Mouse (Mus musculus) midbrain, embryonic 11.5 days (tissue): ENCODE measurements around the gene Pbx1. TPM values are rescaled to one million over a fixed set of nuclear protein-coding genes. Genes with fewer than 3 reads are reported as not detected.

Experiments
- ATAC-seq: fragments of 200-750 bp; cut with Nextera tagmentation; 2 replicates; pipeline ENCODE4 v1.8.0; 2017; ENCODE audit warnings: moderate TSS enrichment, moderate library complexity; ENCODE audit not compliant: low FRiP score
- DNase-seq: peaks from one replicate; pipeline ENCODE4 v3.0.0; 2015; ENCODE audit warnings: low spot score; ENCODE audit errors: missing footprints
- H3K27ac ChIP-seq: fragments of 300-500 bp; sonication (generic); 2 replicates; pipeline ENCODE4 v1.5.1; 2014; ENCODE audit warnings: low read depth, low read length
- H3K27me3 ChIP-seq: fragments of 300-500 bp; sonication (generic); 2 replicates; pipeline ENCODE4 v1.6.1; 2014; ENCODE audit warnings: mild to moderate bottlenecking, low read length, moderate library complexity, mixed read lengths; ENCODE audit not compliant: control insufficient read depth, insufficient read depth
- H3K36me3 ChIP-seq: fragments of 300-500 bp; sonication (generic); 2 replicates; pipeline ENCODE4 v1.6.1; 2014; ENCODE audit warnings: mild to moderate bottlenecking, low read length, moderate library complexity, mixed read lengths; ENCODE audit not compliant: control insufficient read depth, insufficient read depth
- H3K4me1 ChIP-seq: fragments of 300-500 bp; sonication (generic); 2 replicates; pipeline ENCODE4 v1.6.1; 2014; ENCODE audit warnings: low read length; ENCODE audit not compliant: control insufficient read depth, insufficient read depth
- H3K4me2 ChIP-seq: fragments of 300-500 bp; sonication (generic); 2 replicates; pipeline ENCODE4 v1.6.1; 2014; ENCODE audit warnings: mild to moderate bottlenecking, moderate library complexity
- H3K4me3 ChIP-seq: fragments of 300-500 bp; sonication (generic); 2 replicates; pipeline ENCODE4 v1.5.1; 2014; ENCODE audit warnings: low read depth, low read length
- H3K9ac ChIP-seq: fragments of 300-500 bp; sonication (generic); 2 replicates; pipeline ENCODE4 v1.6.1; 2014; ENCODE audit warnings: low read length
- H3K9me3 ChIP-seq: fragments of 300-500 bp; sonication (generic); 2 replicates; pipeline ENCODE4 v1.6.1; 2016; ENCODE audit warnings: low read length; ENCODE audit not compliant: control insufficient read depth
- WGBS: fragments of 180-500 bp; shearing (Covaris S2); extraction: QIAGEN DNeasy Blood & Tissue Kit; methylation state at CpG from one replicate; pipeline ENCODE4 v1.1.7; 2014; 5-methylcytosine and 5-hydroxymethylcytosine counted together
- polyA plus RNA-seq: library from polyadenylated mRNA; unstranded; fragments of >200 nt; fragmentation: Nextera tagmentation; extraction: Ambion mirVana; gene quantifications from 2 replicates; pipeline ENCODE4 v1.2.1, GENCODE M21; 2014

Pbx1 gene
- polyA plus RNA-seq, 1 experiment from 2014 or later, result 49.3 TPM

DNA sequence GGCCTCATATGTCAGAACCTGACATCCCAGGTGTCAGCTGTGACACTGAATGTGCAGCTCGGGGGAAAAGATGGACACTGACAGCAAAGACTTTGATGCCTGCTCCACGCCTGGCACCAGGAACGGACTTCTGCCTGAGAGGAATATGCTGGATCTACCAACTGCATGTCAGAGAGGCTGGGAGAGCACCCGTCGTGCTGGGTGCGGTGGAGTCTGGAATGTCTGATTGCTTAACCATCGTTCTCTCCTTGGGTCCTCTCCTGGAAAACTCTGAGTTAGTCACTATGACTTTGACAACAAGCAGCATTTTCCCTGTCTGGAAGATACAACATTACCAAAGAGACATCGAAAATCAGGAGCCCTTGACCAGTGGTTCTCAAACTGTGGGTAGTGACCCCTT is 322.3 kb downstream of the Pbx1 start:
- H3K27ac ChIP-seq, result no peak overlapping the region

DNA sequence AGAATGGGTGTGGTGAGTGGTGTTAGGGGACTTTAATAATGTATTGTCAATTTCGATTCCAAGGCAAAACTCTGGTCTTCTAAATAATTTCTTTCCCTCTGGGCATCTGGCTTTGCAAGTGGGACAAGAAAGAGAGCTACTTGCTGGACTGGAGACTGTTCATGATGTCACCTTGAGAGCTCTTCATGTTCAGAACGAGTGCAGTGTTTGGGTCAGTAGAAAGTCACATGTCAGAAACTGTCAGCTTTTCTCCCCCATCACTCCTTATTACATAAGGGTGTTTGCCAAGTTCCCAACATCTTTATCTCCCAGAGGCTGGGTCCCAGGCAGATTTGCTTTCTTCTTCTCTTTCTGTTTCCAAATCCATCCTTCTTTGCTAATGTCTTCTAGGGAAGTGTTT is 328.2 kb downstream of the Pbx1 start:
- no peaks in the 10 kb centered on the region; the same call in 1 of the 2 replicates for H3K9me3 ChIP-seq
- no peak overlapping the region for H3K9ac ChIP-seq
- no peaks in the 10 kb centered on the region for H3K27me3 ChIP-seq
- H3K36me3 ChIP-seq, result no peaks in the 10 kb centered on the region
- H3K27ac ChIP-seq, result no peak overlapping the region
- ATAC-seq, result no peak
- DNase-seq, result no peak
- 80% methylated on average over 2 of the region's 2 CpGs for WGBS
- no peak overlapping the region for H3K4me3 ChIP-seq
- no peaks in the 10 kb centered on the region for H3K4me1 ChIP-seq
- H3K4me2 ChIP-seq, result no peak overlapping the region

More for the DNA sequence above, 322.3 kb downstream of the Pbx1 start:
- no peak for DNase-seq
- Histone ChIP-seq H3K27me3 (no peaks in the 10 kb centered on the region), H3K9ac (no peak overlapping the region), H3K4me3 (no peak overlapping the region), H3K4me2 (no peak overlapping the region), H3K9me3 (no peaks in the 10 kb centered on the region), H3K36me3 (no peaks in the 10 kb centered on the region), H3K4me1 (peaks cover 2% of the 10 kb centered on the region)
- no peak for ATAC-seq
- 87% methylated on average over 8 of the region's 8 CpGs for WGBS

DNA sequence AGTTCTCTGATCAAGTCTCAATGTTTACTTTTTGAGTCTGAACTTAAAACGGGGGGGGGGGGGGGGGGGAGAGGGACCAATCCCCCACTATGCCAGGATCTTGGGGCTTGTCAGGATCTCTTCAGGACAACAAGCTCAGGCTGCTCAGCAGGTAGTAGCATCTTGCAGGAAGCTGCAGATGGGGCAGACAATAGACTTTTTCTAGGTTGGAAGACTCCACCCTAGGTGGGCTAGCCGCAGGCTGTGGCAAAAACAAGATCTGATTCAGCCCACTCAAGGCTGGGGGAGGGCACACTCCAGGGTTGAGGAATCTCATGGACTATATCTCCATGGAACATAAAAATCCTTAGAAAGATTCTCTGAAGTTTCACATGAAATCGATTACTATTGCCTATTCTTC is 330.6 kb downstream of the Pbx1 start:
- 69% methylated on average over 3 of the region's 3 CpGs for WGBS
- no peaks in the 10 kb centered on the region for H3K36me3 ChIP-seq
- no peak for DNase-seq
- H3K27me3 ChIP-seq, result no peaks in the 10 kb centered on the region
- no peaks in the 10 kb centered on the region for H3K4me1 ChIP-seq
- H3K4me3 ChIP-seq, result no peak overlapping the region
- H3K4me2 ChIP-seq, result no peak overlapping the region
- no peak overlapping the region for H3K9ac ChIP-seq
- H3K9me3 ChIP-seq, result no peaks in the 10 kb centered on the region; the same call in 1 of the 2 replicates
- no peak for ATAC-seq
- H3K27ac ChIP-seq, result no peak overlapping the region

DNA sequence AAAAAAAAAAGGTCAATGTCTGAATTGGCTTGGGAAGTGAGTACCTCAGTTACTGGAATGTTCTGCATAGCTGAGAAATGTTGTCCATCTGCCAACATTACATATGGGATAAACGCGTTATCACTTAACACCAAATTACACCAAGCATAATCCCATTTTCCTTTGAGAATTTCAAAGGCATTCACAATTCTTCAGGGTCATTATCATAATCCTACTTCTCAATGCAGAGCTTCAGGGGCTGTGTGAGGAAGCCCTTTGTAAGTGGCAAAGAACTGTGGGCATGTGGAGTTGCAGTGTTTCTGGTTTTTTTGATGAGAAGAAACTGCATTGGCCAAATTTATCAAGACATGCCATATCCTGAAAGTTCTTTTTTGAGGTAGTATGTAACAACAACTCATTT is 333.3 kb downstream of the Pbx1 start:
- no peak overlapping the region for H3K27ac ChIP-seq
- H3K4me2 ChIP-seq, result no peak overlapping the region
- 38% methylated on average over 2 of the region's 2 CpGs for WGBS
- no peaks in the 10 kb centered on the region for H3K4me1 ChIP-seq
- no peak overlapping the region for H3K4me3 ChIP-seq
- H3K27me3 ChIP-seq, result peaks cover 3% of the 10 kb centered on the region
- H3K9me3 ChIP-seq, result no peaks in the 10 kb centered on the region; the same call in 1 of the 2 replicates
- DNase-seq, result no peak
- no peaks in the 10 kb centered on the region for H3K36me3 ChIP-seq
- peak; percentile 58; the same call in 1 of the 2 replicates for ATAC-seq
- no peak overlapping the region for H3K9ac ChIP-seq

DNA sequence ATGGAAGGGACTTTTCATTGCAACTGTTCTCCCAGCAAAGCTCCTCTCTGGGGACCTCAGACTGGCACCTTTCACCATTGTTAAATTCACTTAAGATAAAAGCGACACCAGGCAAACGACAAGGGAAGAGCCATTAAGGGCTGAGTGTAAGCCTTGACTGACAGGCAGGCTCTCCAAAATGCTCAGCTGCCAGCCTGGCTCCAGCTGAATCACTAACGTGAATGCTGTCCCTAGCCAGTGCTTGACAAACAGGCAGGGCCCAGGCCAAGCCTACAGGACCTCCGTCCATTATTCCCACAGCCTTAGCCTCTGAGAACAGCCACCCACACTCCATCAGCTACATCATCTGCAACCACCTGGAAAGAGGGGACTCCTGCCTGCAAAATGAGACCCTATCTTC is 337.4 kb downstream of the Pbx1 start:
- Histone ChIP-seq H3K4me3 (no peak overlapping the region), H3K36me3 (no peaks in the 10 kb centered on the region), H3K27me3 (peaks cover 3% of the 10 kb centered on the region), H3K9me3 (no peaks in the 10 kb centered on the region), H3K4me2 (no peak overlapping the region), H3K4me1 (no peaks in the 10 kb centered on the region), H3K9ac (no peak overlapping the region), H3K27ac (no peak overlapping the region)
- ATAC-seq, result no peak
- no peak for DNase-seq
- 35% methylated on average over 4 of the region's 4 CpGs for WGBS

DNA sequence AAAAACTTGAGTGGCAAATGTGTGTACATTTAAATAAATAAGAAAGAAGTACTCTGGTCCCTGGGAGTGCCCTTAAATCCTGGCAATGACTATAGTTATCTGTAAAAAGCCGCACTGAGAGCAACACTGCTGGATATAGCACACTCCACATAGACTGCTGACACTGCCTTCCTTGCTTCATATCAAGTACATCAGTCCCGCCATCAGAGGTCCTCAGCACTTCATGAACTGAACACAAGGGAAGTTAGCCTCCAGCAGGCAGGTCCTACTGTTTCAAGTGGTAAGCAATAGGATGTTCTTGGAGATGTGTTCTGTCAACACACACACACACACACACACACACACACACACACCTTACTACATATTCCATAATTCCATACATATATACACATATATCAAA is 339.0 kb downstream of the Pbx1 start:
- Histone ChIP-seq H3K36me3 (no peaks in the 10 kb centered on the region), H3K4me3 (no peak overlapping the region), H3K9ac (no peak overlapping the region), H3K27me3 (peaks cover 3% of the 10 kb centered on the region), H3K4me2 (no peak overlapping the region), H3K4me1 (peaks cover under 1% of the 10 kb centered on the region), H3K27ac (no peak overlapping the region), H3K9me3 (no peaks in the 10 kb centered on the region)
- DNase-seq, result no peak
- WGBS, result 88% methylated on average over 2 of the region's 2 CpGs
- ATAC-seq, result peak; percentile 57; the same call in 1 of the 2 replicates

DNA sequence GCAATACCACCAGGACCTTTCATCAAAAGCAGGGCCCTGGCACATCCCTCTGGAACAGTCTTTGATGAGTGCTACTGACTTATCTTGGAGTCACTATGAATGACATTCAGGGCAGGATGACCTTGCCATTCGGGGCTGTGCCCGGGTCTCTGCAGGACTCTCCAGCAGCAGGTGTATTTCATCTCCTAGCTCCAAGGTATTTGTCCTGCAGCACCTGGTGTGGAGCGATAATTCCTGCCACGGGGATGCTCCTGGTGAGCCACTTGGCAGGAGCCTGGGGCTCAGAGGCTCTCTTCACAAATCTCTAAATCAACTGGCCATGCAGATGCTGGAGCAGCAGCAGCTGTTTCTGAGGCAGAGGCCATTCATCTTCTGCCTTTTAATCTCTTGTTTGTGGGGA is 340.4 kb downstream of the Pbx1 start:
- Histone ChIP-seq H3K36me3 (no peaks in the 10 kb centered on the region), H3K4me1 (peaks cover 2% of the 10 kb centered on the region), H3K4me3 (no peak overlapping the region), H3K27me3 (peaks cover 3% of the 10 kb centered on the region), H3K27ac (no peak overlapping the region), H3K9me3 (no peaks in the 10 kb centered on the region), H3K4me2 (no peak overlapping the region), H3K9ac (no peak overlapping the region)
- ATAC-seq (no peak), DNase-seq (no peak)
- WGBS, result 66% methylated on average over 4 of the region's 4 CpGs

DNA sequence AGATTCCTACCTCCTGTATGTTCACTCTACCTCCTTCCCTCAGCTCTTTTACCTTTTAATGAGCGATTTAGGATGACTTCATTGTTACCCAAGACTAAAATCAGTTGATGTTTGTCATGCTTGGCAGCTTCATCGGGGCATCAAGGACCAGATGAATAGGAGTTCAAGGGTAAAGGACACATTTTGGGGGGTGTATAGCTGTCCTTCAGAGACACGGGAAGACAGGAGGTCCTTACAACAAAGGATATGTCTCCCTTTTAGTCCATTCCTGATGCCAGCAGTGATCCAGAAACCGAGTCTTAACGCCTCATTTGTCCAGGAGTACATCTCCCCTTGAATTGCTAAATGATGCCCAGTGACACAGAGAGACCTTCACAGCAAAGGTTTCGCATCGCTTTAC is 343.4 kb downstream of the Pbx1 start:
- no peak overlapping the region for H3K9ac ChIP-seq
- 67% methylated on average over 7 of the region's 7 CpGs for WGBS

DNA sequence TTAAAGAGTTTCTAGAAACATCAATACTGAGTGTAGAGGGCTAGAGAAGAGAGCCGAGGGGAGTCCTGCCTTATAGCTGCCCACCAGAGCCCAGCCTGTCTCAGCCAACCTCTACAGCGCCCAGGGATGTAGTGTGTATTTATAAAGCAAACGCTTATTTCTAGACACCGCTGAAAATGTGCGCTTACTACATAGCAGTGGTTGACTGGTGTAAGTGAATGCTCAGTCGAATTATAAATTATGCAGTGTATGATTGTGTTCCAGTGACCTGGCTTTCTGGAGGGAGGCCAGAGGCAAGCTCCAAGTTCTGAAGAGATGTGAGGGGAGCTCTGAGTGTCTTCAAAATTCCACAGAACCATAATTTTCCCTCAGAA is 352.7 kb downstream of the Pbx1 start:
- ATAC-seq, result no peak
- no peak overlapping the region for H3K4me3 ChIP-seq
- no peak overlapping the region for H3K27ac ChIP-seq
- H3K9me3 ChIP-seq, result no peaks in the 10 kb centered on the region
- H3K27me3 ChIP-seq, result no peaks in the 10 kb centered on the region
- DNase-seq, result no peak
- H3K4me1 ChIP-seq, result no peaks in the 10 kb centered on the region
- 95% methylated on average over 6 of the region's 6 CpGs for WGBS
- H3K36me3 ChIP-seq, result no peaks in the 10 kb centered on the region
- no peak overlapping the region for H3K9ac ChIP-seq
- no peak overlapping the region for H3K4me2 ChIP-seq

More for the DNA sequence above, 343.4 kb downstream of the Pbx1 start:
- Histone ChIP-seq H3K36me3 (no peaks in the 10 kb centered on the region), H3K4me2 (no peak overlapping the region), H3K27ac (no peak overlapping the region), H3K4me1 (peaks cover 2% of the 10 kb centered on the region), H3K9me3 (no peaks in the 10 kb centered on the region), H3K27me3 (no peaks in the 10 kb centered on the region), H3K4me3 (no peak overlapping the region)
- DNase-seq, result peak; percentile 80
- ATAC-seq, result no peak
